ENCODE assay signal across 10 mouse cellular contexts in genomic region chr3:37737407-37737806, GRCm38 (mm10). TPM values are rescaled to one million over a fixed set of nuclear protein-coding genes. Genes with fewer than 3 reads are reported as not detected.
DNase-seq lines count a peak whose midpoint lies in the region; ATAC-seq lines count a peak whose summit lies in the region.
"Had no signal": no experiment of that assay in that cellular context is flagged by ENCODE, and none has a peak within 500 bp of the region (broad histone marks: within the 10 kb centered on the region; RNA-seq: fewer than 3 reads in every experiment).

No protein-coding gene starts in this region.

- H3K36me3 ChIP-seq in hindbrain, embryonic 14.5 days (replicated peaks; ENCODE audit: control insufficient read depth, insufficient read depth), result no peaks in the 10 kb centered on the region
- no peaks in the 10 kb centered on the region for H3K36me3 ChIP-seq in hindbrain, embryonic 11.5 days (ENCODE audit: control insufficient read depth, insufficient read depth, low read length)
- H3K36me3 ChIP-seq in kidney, embryonic 14.5 days (ENCODE audit: control insufficient read depth, insufficient read depth, low read length), result no peaks in the 10 kb centered on the region
- H3K36me3 ChIP-seq: embryonic facial prominence, embryonic 12.5 days; limb, embryonic 13.5 days had no signal

- no peaks in the 10 kb centered on the region for H3K9me3 ChIP-seq in hindbrain, embryonic 14.5 days (ENCODE audit: control insufficient read depth, low read length)
- no peaks in the 10 kb centered on the region for H3K9me3 ChIP-seq in hindbrain, embryonic 11.5 days (ENCODE audit: control insufficient read depth, low read length)
- no peaks in the 10 kb centered on the region for H3K9me3 ChIP-seq in kidney, embryonic 14.5 days (ENCODE audit: control insufficient read depth, low read length)
- H3K9me3 ChIP-seq: embryonic facial prominence, embryonic 12.5 days; limb, embryonic 13.5 days had no signal

- H3K4me1 ChIP-seq in hindbrain, embryonic 14.5 days (replicated peaks; ENCODE audit: control insufficient read depth, insufficient read depth, low read length), result peaks cover 9% of the 10 kb centered on the region; the same call in 1 of the 2 replicates
- H3K4me1 ChIP-seq in hindbrain, embryonic 11.5 days (replicated peaks; ENCODE audit: control insufficient read depth, insufficient read depth, low read length), result no peaks in the 10 kb centered on the region
- H3K4me1 ChIP-seq in kidney, embryonic 14.5 days (ENCODE audit: control insufficient read depth, insufficient read depth, low read length), result peaks cover 21% of the 10 kb centered on the region

- H3K9ac ChIP-seq in hindbrain, embryonic 14.5 days, result no peak overlapping the region
- no peak overlapping the region for H3K9ac ChIP-seq in hindbrain, embryonic 11.5 days (ENCODE audit: low read depth, low read length)
- H3K9ac ChIP-seq in kidney, embryonic 14.5 days (ENCODE audit: low read depth, low read length), result no peak overlapping the region
- H3K9ac ChIP-seq: embryonic facial prominence, embryonic 12.5 days; limb, embryonic 13.5 days had no signal

- no peaks in the 10 kb centered on the region for H3K27me3 ChIP-seq in hindbrain, embryonic 14.5 days (ENCODE audit: control insufficient read depth, insufficient read depth, low read length)
- H3K27me3 ChIP-seq in hindbrain, embryonic 11.5 days (ENCODE audit: control insufficient read depth, insufficient read depth, low read length), result no peaks in the 10 kb centered on the region
- no peaks in the 10 kb centered on the region for H3K27me3 ChIP-seq in kidney, embryonic 14.5 days (ENCODE audit: control insufficient read depth, insufficient read depth, low read length)
- H3K27me3 ChIP-seq: embryonic facial prominence, embryonic 12.5 days; limb, embryonic 13.5 days had no signal

- WGBS in hindbrain, embryonic 14.5 days, result 48% methylated on average over 6 of the region's 6 CpGs
- WGBS in hindbrain, embryonic 11.5 days, result 66% methylated on average over 6 of the region's 6 CpGs
- WGBS in kidney, embryonic 14.5 days, result 40% methylated on average over 6 of the region's 6 CpGs

- ATAC-seq in hindbrain, embryonic 14.5 days (ENCODE audit: low FRiP score), result no peak; the same call in 1 of the 2 replicates
- no peak for ATAC-seq in hindbrain, embryonic 11.5 days (ENCODE audit: low FRiP score)
- 0 out of 2 replicates have a peak, but pooled peaks have one; percentile 26 for ATAC-seq in kidney, embryonic 14.5 days (ENCODE audit: low FRiP score, low TSS enrichment)
- peak; percentile 95 for ATAC-seq in megakaryocyte-erythroid progenitor cell, adult 5-6 weeks (replicated peaks; ENCODE audit: low FRiP score, low TSS enrichment, poor library complexity, severe bottlenecking)

- H3K4me3 ChIP-seq in hindbrain, embryonic 14.5 days (replicated peaks; ENCODE audit: low read length), result no peak overlapping the region
- no peak overlapping the region for H3K4me3 ChIP-seq in hindbrain, embryonic 11.5 days (ENCODE audit: low read depth, low read length)
- no peak overlapping the region for H3K4me3 ChIP-seq in kidney, embryonic 14.5 days (ENCODE audit: low read length)
- H3K4me3 ChIP-seq: embryonic facial prominence, embryonic 12.5 days; limb, embryonic 13.5 days had no signal

- DNase-seq in hindbrain, embryonic 14.5 days (ENCODE audit: low spot score), result peak; percentile 56
- no peak for DNase-seq in hindbrain, embryonic 11.5 days (ENCODE audit: low spot score)
- DNase-seq in adrenal gland, postnatal 25 days, result peak; percentile 45
- peak; percentile 86 to 90 for DNase-seq in heart, adult 18-20 months
- DNase-seq in spleen, adult 12 weeks (ENCODE audit: low spot score), result no peak
- no peak for DNase-seq in thymus, postnatal 0 days (ENCODE audit: low spot score)

- H3K4me2 ChIP-seq in hindbrain, embryonic 14.5 days (replicated peaks), result no peak overlapping the region
- no peak overlapping the region for H3K4me2 ChIP-seq in hindbrain, embryonic 11.5 days (replicated peaks; ENCODE audit: low read depth, low read length)
- H3K4me2 ChIP-seq in kidney, embryonic 14.5 days (replicated peaks; ENCODE audit: low read depth, low read length), result no peak overlapping the region
- H3K4me2 ChIP-seq: embryonic facial prominence, embryonic 12.5 days; limb, embryonic 13.5 days had no signal

- peak overlapping the region; percentile 46; the same call in 1 of the 2 replicates for H3K27ac ChIP-seq in hindbrain, embryonic 14.5 days
- H3K27ac ChIP-seq in hindbrain, embryonic 11.5 days (ENCODE audit: low read depth, low read length), result no peak overlapping the region
- peak overlapping the region; percentile 47; the same call in 1 of the 2 replicates for H3K27ac ChIP-seq in kidney, embryonic 14.5 days (ENCODE audit: low read depth, low read length)
- H3K27ac ChIP-seq: embryonic facial prominence, embryonic 12.5 days; limb, embryonic 13.5 days had no signal

RNA-seq across cellular contexts. Expression of gene Gm5148, which starts 13.1 kb away (rescaled TPM):
- polyA plus RNA-seq in hindbrain, embryonic 14.5 days (2014; fragmentation: Nextera tagmentation; extraction: Ambion mirVana), result 13.3 and 17.0 TPM in 2 replicates
- 2.9 and 3.0 TPM in 2 replicates for polyA plus RNA-seq in hindbrain, embryonic 11.5 days (2014; fragmentation: Nextera tagmentation; extraction: Ambion mirVana)
- 0.46 TPM in 1 of 2 replicates, not detected in the other for total RNA-seq in adrenal gland, postnatal 25 days (2021)
- not detected for total RNA-seq in heart, adult 18-20 months (2021)
- 8.1 and 9.4 TPM in 2 replicates for polyA plus RNA-seq in kidney, embryonic 14.5 days (2014; fragmentation: Nextera tagmentation; extraction: Ambion mirVana)
- 0.45 TPM in 1 of 2 replicates, not detected in the other for total RNA-seq in megakaryocyte-erythroid progenitor cell, adult 5-6 weeks (2014; fragmentation: Nextera tagmentation)
- 46.9 and 54.2 TPM in 2 replicates for total RNA-seq in megakaryocyte-erythroid progenitor cell, adult 5-6 weeks (2017)
- polyA plus RNA-seq in thymus, postnatal 0 days (2015; fragmentation: Nextera tagmentation; extraction: Ambion mirVana), result 6.0 and 6.1 TPM in 2 replicates

Comparison
In these comparisons a context has a peak if more than half of its experiments do, and no peak if none do; other contexts are left out.
1. DNase-seq: peak in hindbrain, embryonic 14.5 days (single experiment), adrenal gland, postnatal 25 days (single experiment) and heart, adult 18-20 months (2 of 2); none in hindbrain, embryonic 11.5 days (single experiment), spleen, adult 12 weeks (single experiment) and thymus, postnatal 0 days (single experiment).
2. ATAC-seq: peak in kidney, embryonic 14.5 days (single experiment) and megakaryocyte-erythroid progenitor cell, adult 5-6 weeks (single experiment); none in hindbrain, embryonic 14.5 days (single experiment) and hindbrain, embryonic 11.5 days (single experiment).